Mouse (Mus musculus) megakaryocyte, embryonic 14.5 days (primary cell): Measurements from ENCODE around the gene Epb41. TPM values are rescaled to one million over a fixed set of nuclear protein-coding genes. Genes with fewer than 3 reads are reported as not detected.

ENCODE experiments used
- H3K27me3 ChIP-seq: replicated peaks from 2 replicates; pipeline ENCODE3; 2012; ENCODE audit warnings: inconsistent platforms
- H3K36me3 ChIP-seq: replicated peaks from 2 replicates; pipeline ENCODE3; 2012; ENCODE audit warnings: low read length, inconsistent platforms, mixed read lengths
- H3K4me1 ChIP-seq: 2 replicates; pipeline ENCODE4 v1.6.1; 2012; ENCODE audit warnings: inconsistent platforms
- H3K4me3 ChIP-seq: replicated peaks from 2 replicates; pipeline ENCODE3; 2012; ENCODE audit warnings: moderate library complexity, mild to moderate bottlenecking, inconsistent platforms
- H3K9me3 ChIP-seq: 2 replicates; pipeline ENCODE4 v1.6.1; 2012; ENCODE audit warnings: inconsistent platforms
- FLI1 ChIP-seq: IDR thresholded peaks from 2 replicates; pipeline ENCODE4 v1.6.1; 2012; ENCODE audit warnings: low read length, inconsistent platforms, mixed read lengths
- GATA1 ChIP-seq: IDR thresholded peaks from 3 replicates; pipeline ENCODE4 v1.6.1; 2012; ENCODE audit warnings: mixed read lengths, low read length, inconsistent platforms, borderline replicate concordance
- polyA plus RNA-seq: library from polyadenylated mRNA; stranded (reverse); fragments of >175 nt; gene quantifications from 2 replicates; pipeline ENCODE4 v1.2.3, GENCODE M21; 2012; ENCODE audit warnings: low replicate concordance; ENCODE audit not compliant: insufficient read depth

The Epb41 gene
- polyA plus RNA-seq, 1 experiment, result 122 TPM

GRCm38 (mm10) chr4:132065578-132065977, 9.5 kb downstream of the Epb41 start:
- H3K9me3 ChIP-seq, result no peaks in the 10 kb centered on the region
- H3K4me3 ChIP-seq, result peak overlapping the region; percentile 83
- no peaks in the 10 kb centered on the region for H3K27me3 ChIP-seq
- H3K4me1 ChIP-seq, result peaks cover 98% of the 10 kb centered on the region
- TF ChIP-seq GATA1 (no peak), FLI1 (no peak)
- H3K36me3 ChIP-seq, result peaks cover 95% of the 10 kb centered on the region

- H3K36me3 ChIP-seq, result peaks cover 95% of the 10 kb centered on the region
- no peaks in the 10 kb centered on the region for H3K27me3 ChIP-seq
- H3K4me1 ChIP-seq, result peaks cover 98% of the 10 kb centered on the region
- TF ChIP-seq FLI1, result no peak
- TF ChIP-seq GATA1, result no peak
- no peaks in the 10 kb centered on the region for H3K9me3 ChIP-seq
- peak overlapping the region; percentile 79 for H3K4me3 ChIP-seq
Measured at GRCm38 (mm10) chr4:132064550-132064949, 10.6 kb downstream of the Epb41 start.

DNA sequence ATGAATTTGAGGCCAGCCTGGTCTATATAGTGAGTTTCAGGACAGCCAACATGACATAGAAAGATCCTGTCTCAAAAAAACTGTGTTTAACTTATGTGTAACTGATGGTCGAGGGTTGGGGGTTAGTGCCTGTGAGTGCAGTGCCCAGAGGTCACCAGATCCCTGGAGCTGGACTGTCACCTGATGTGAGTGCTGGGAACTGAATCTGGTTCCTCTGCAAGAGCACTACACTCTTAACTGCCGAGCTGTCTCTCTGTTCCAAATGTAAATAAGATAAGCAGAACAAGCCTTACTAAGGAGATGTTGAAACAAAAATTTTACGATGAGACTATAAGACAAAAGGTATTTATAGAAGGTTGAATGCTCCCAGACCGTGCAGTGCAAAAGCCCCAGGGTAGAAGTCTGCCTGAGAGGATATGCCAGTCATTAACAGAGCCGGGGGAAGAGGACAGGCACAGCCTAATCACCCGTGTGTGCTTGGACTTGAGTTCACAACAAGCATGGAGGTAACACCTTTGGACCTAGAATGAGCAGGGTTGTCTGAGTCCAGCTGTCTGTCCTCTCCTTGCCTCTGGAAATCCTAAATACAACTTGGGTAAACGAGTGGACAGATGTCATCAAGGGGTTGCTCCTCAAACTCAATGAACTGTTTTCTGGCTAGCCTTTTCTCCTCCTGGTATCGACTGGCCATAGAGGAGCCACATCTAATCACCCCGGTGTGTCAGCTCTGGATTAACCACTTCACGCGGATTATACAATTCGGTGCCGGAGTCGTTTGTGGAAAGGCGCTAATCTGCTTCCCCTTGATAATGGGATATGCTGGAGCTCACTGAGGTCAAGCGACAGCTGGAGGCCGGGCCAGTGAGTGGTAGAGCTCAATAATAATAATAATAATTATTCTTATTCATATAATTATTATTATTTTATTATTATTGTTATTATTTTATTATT, 11.9 kb downstream of the Epb41 start:
- H3K9me3 ChIP-seq, result no peaks in the 10 kb centered on the region
- TF ChIP-seq GATA1 (no peak), FLI1 (no peak)
- H3K27me3 ChIP-seq, result no peaks in the 10 kb centered on the region
- peaks cover 98% of the 10 kb centered on the region for H3K4me1 ChIP-seq
- peak overlapping the region; percentile 87 for H3K4me3 ChIP-seq
- H3K36me3 ChIP-seq, result peaks cover 95% of the 10 kb centered on the region

GRCm38 (mm10) chr4:132062289-132062688, 12.8 kb downstream of the Epb41 start:
- Histone ChIP-seq H3K9me3 (no peaks in the 10 kb centered on the region), H3K4me1 (peaks cover 98% of the 10 kb centered on the region), H3K36me3 (peaks cover 94% of the 10 kb centered on the region), H3K4me3 (peak overlapping the region; percentile 83), H3K27me3 (no peaks in the 10 kb centered on the region)
- TF ChIP-seq GATA1 (no peak), FLI1 (no peak)

- peak overlapping the region; percentile 87 for H3K4me3 ChIP-seq
- no peaks in the 10 kb centered on the region for H3K27me3 ChIP-seq
- TF ChIP-seq FLI1 (no peak), GATA1 (peak; percentile 79; the same call in 1 of the 3 replicates)
- H3K4me1 ChIP-seq, result peaks cover 98% of the 10 kb centered on the region
- H3K36me3 ChIP-seq, result peaks cover 93% of the 10 kb centered on the region
- no peaks in the 10 kb centered on the region for H3K9me3 ChIP-seq
Measured at GRCm38 (mm10) chr4:132060040-132060832, 14.9 kb downstream of the Epb41 start.

DNA sequence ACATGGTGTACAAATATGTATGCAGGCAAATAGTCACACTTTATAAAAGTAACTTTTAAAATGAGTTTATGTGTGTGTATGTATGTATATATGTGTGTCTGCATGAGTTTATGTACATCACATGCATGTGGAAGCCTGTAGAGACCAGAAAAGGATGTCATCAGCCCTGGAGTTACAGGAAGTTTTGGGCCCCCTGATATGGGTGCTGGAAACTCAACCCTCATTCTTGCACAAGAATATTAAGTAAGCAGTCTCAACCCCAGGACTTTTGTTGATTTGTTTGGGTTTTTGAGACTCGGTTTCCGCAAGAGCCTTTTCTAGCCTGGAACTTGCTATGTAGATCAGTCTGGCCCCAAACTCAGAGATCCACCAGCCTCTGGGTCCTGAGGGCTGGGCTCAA, 15.6 kb downstream of the Epb41 start:
- H3K4me3 ChIP-seq, result peak overlapping the region; percentile 87

DNA sequence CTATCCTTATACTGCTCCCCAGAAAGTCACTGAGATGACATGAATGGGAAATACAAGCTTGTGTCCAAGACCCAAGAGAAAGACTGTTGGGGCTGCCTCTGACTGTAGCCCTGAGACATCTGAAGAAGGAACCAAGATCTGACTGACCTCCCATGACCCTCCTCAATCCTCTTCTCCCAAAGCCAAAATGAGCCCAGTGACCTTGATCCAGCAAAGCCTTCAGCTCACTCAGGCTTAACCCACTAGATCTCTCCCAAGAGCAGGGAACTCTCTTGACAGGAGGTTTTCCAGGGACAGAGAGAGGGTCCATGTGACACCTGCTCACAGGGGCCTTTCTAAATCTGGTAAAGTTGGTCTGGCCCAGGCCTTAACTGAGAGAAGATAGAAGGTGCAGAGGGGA, 17.8 kb downstream of the Epb41 start:
- H3K4me1 ChIP-seq, result peaks cover 88% of the 10 kb centered on the region
- peak overlapping the region; percentile 39 for H3K4me3 ChIP-seq
- TF ChIP-seq FLI1 (no peak), GATA1 (no peak)
- H3K36me3 ChIP-seq, result peaks cover 89% of the 10 kb centered on the region
- H3K9me3 ChIP-seq, result no peaks in the 10 kb centered on the region
- H3K27me3 ChIP-seq, result no peaks in the 10 kb centered on the region

More for the DNA sequence above, 15.6 kb downstream of the Epb41 start:
- Histone ChIP-seq H3K4me1 (peaks cover 98% of the 10 kb centered on the region), H3K36me3 (peaks cover 93% of the 10 kb centered on the region), H3K9me3 (no peaks in the 10 kb centered on the region), H3K27me3 (no peaks in the 10 kb centered on the region)
- no peak for TF ChIP-seq FLI1

DNA sequence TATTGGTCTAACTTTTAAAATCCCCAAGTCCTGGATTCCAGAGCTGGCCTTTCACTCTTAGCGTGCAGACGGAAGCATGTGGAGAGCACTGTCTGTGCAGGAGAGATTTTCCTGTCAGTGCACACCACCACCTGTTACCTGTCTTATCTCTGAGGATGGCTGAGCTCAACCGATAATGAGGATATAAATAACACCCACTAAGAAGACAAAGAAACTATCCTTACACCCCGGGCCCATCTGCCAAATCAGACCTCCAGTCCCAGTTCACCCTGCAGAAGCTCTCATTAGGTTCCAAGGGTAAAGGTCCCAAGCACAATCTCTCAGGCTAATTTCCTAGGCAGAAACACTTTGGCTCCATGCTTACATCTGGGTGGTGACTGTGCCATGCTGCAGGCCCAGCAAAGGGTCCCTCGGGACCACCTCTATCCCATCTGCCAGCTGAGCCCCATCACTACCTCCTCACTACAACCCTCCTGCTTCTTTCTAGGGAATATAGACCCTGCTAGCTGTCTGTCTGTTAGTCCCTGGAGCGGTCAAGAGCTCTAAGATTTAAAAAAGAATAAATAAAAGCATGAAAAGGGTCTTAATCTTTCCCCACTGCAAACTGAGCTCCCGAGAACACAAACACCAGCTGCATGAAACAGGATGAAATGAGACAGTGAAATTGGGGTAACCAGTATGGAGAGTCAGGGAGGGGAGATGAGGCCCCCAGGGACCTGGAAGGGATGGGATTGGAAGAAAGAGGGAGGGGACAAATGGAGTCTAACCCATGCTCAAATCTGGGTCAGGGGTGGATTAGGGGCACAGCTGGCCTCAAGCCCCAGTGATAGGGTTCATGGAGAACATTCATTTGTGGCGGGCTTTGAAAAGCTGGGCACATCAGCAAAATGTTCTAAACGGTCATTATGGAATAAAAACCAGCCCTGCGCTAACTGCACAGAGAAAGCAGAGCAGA, 23.5 kb downstream of the Epb41 start:
- peaks cover 77% of the 10 kb centered on the region for H3K4me1 ChIP-seq
- no peaks in the 10 kb centered on the region for H3K9me3 ChIP-seq
- TF ChIP-seq GATA1, result no peak
- no peak for TF ChIP-seq FLI1
- H3K4me3 ChIP-seq, result peak overlapping the region; percentile 46
- no peaks in the 10 kb centered on the region for H3K27me3 ChIP-seq
- peaks cover 65% of the 10 kb centered on the region for H3K36me3 ChIP-seq

DNA sequence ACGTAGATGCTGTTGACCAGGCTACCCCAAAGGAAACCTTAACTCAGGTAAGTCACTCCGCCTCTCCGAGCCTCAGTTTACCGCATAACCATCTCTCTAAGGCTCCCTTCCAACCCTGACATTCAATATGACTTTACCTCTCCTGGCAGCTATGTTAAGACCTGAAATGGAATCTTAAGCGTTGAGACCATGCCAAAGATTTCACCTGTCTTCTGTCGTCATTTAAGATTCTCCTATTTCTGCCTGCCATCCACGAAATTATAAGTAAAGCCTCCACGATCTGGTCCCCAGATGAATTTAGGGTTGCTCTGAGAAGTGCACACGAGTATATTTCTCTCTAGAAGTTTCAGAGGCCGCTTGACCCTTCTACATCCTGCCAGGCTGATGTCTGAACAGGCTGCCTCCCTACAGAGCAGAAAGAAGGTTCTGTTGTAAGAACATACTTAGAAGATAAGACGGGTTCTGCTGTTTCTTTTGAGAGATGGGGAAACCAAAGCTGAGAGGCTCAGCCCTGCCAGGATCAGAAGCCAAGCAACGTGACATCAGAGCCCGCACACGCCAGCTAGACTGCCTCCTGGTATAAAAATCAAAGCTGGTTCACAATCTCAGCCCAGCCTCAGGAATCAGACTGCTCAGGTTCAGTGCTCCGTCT, 25.4 kb downstream of the Epb41 start:
- Histone ChIP-seq H3K9me3 (no peaks in the 10 kb centered on the region), H3K4me1 (peaks cover 77% of the 10 kb centered on the region), H3K36me3 (peaks cover 58% of the 10 kb centered on the region), H3K4me3 (peak overlapping the region; percentile 91), H3K27me3 (no peaks in the 10 kb centered on the region)
- TF ChIP-seq FLI1 (no peak), GATA1 (no peak)
